Mouse (Mus musculus) lung, embryonic 14.5 days (tissue): ENCODE data around the gene Stoml1. TPM values are rescaled to one million over a fixed set of nuclear protein-coding genes. Genes with fewer than 3 reads are reported as not detected.
A peak's percentile ranks its signal among the peaks of the same experiment; 100 is the strongest.
"Not testable (repeated sequence)": the region's sequence is repeated elsewhere in the genome, so short reads cannot be mapped to it uniquely, and the experiment has no call there.

Source experiments
- ATAC-seq: fragments of 200-750 bp; cut with Nextera tagmentation; 2 replicates; pipeline ENCODE4 v1.8.0; 2017; ENCODE audit warnings: mild to moderate bottlenecking, moderate TSS enrichment, moderate library complexity; ENCODE audit not compliant: insufficient read depth
- DNase-seq: peaks from one replicate; pipeline ENCODE4 v3.0.0-alpha.2; 2015
- H3K27ac ChIP-seq: fragments of 300-500 bp; sonication (generic); 2 replicates; pipeline ENCODE4 v1.5.1; 2014; ENCODE audit warnings: low read depth, mild to moderate bottlenecking, moderate library complexity
- H3K27me3 ChIP-seq: fragments of 300-500 bp; sonication (generic); 2 replicates; pipeline ENCODE4 v1.6.1; 2014; ENCODE audit warnings: low read length, control low read depth; ENCODE audit not compliant: insufficient read depth
- H3K36me3 ChIP-seq: fragments of 300-500 bp; sonication (generic); 2 replicates; pipeline ENCODE4 v1.6.1; 2014; ENCODE audit warnings: control low read depth; ENCODE audit not compliant: insufficient read depth
- H3K4me1 ChIP-seq: fragments of 300-500 bp; sonication (generic); 2 replicates; pipeline ENCODE4 v1.6.1; 2014; ENCODE audit warnings: antibody characterized with exemption, control low read depth; ENCODE audit not compliant: insufficient read depth
- H3K4me2 ChIP-seq: fragments of 300-500 bp; sonication (generic); 2 replicates; pipeline ENCODE4 v1.6.1; 2014; ENCODE audit warnings: mild to moderate bottlenecking
- H3K4me3 ChIP-seq: fragments of 300-500 bp; sonication (generic); 2 replicates; pipeline ENCODE4 v1.5.1; 2014; ENCODE audit warnings: low read depth, low read length
- H3K9ac ChIP-seq: fragments of 300-500 bp; sonication (generic); 2 replicates; pipeline ENCODE4 v1.6.1; 2014
- H3K9me3 ChIP-seq: fragments of 300-500 bp; sonication (generic); 2 replicates; pipeline ENCODE4 v1.6.1; 2016; ENCODE audit warnings: low read depth, low read length, control low read depth
- CTCF ChIP-seq: IDR thresholded peaks from 2 replicates; pipeline ENCODE4 v1.5.1; 2016; ENCODE audit warnings: antibody characterized with exemption, low read depth
- WGBS: fragments of 180-500 bp; shearing (Covaris S2); extraction: QIAGEN DNeasy Blood & Tissue Kit; methylation state at CpG from one replicate; pipeline ENCODE4 v1.1.7; 2014; 5-methylcytosine and 5-hydroxymethylcytosine counted together
- polyA plus RNA-seq: library from polyadenylated mRNA; unstranded; fragments of >200 nt; fragmentation: Nextera tagmentation; extraction: Ambion mirVana; gene quantifications from 2 replicates; pipeline ENCODE4 v1.2.1, GENCODE M21; 2014

Stoml1 gene
- polyA plus RNA-seq, 1 experiment from 2014 or later: 27.1 TPM

GRCm38 (mm10) chr9:58268384-58269313 lies 15.7 kb downstream of the Stoml1 start:
- Histone ChIP-seq H3K36me3 (no peaks in the 10 kb centered on the region), H3K4me3 (no peak overlapping the region), H3K9ac (no peak overlapping the region), H3K27me3 (no peaks in the 10 kb centered on the region), H3K4me2 (no peak overlapping the region), H3K4me1 (no peaks in the 10 kb centered on the region), H3K27ac (no peak overlapping the region), H3K9me3 (no peaks in the 10 kb centered on the region)
- peak; percentile 87 for DNase-seq
- ATAC-seq: no peak
- peak; percentile 75 for TF ChIP-seq CTCF
- 53% methylated on average over 12 of the region's 12 CpGs for WGBS

GRCm38 (mm10) chr9:58270081-58270480 lies 17.1 kb downstream of the Stoml1 start:
- Histone ChIP-seq H3K27me3 (no peaks in the 10 kb centered on the region), H3K27ac (no peak overlapping the region), H3K4me1 (peaks cover 6% of the 10 kb centered on the region; the same call in 1 of the 2 replicates), H3K9me3 (no peaks in the 10 kb centered on the region), H3K36me3 (no peaks in the 10 kb centered on the region), H3K4me2 (no peak overlapping the region), H3K4me3 (no peak overlapping the region), H3K9ac (no peak overlapping the region)
- no peak for ATAC-seq
- no peak for DNase-seq
- TF ChIP-seq CTCF: no peak
- WGBS: 43% methylated on average over 3 of the region's 3 CpGs

DNA sequence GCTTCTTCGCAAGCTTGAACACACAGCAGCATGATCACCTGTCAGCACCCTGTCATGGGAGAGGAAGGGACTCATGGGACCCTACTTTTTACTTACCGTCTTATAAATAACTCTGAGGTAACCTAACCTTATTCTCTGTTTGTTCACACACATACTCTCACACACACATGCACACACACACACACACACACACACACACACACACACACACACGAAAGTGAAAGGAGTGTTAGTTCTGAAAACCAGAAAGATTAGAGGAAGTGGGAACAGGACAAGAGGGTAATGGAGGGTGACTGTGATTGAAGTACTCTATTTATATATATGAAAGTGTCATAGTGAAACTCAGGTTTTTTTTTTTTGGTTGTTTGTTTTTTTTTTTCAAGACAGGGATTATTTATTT lies 18.1 kb downstream of the Stoml1 start:
- Histone ChIP-seq H3K9ac (no peak overlapping the region), H3K9me3 (no peaks in the 10 kb centered on the region), H3K36me3 (no peaks in the 10 kb centered on the region), H3K4me2 (no peak overlapping the region), H3K27me3 (no peaks in the 10 kb centered on the region), H3K27ac (no peak overlapping the region), H3K4me3 (no peak overlapping the region), H3K4me1 (peaks cover 14% of the 10 kb centered on the region)
- DNase-seq (no peak), ATAC-seq (no peak)
- TF ChIP-seq CTCF: no peak
- WGBS: 81% methylated on average over 3 of the region's 3 CpGs

- peaks cover 14% of the 10 kb centered on the region for H3K4me1 ChIP-seq
- not testable (repeated sequence) for H3K36me3 ChIP-seq, H3K9me3 ChIP-seq, DNase-seq, ATAC-seq, H3K27ac ChIP-seq, H3K9ac ChIP-seq, H3K27me3 ChIP-seq, H3K4me3 ChIP-seq, H3K4me2 ChIP-seq
- WGBS: 90% methylated on average over 9 of the region's 9 CpGs
Measured at GRCm38 (mm10) chr9:58271551-58271950, 18.6 kb downstream of the Stoml1 start.

GRCm38 (mm10) chr9:58272068-58272541 lies 19.1 kb downstream of the Stoml1 start:
- ATAC-seq (no peak), DNase-seq (no peak)
- TF ChIP-seq CTCF: no peak
- no peak overlapping the region for H3K4me3 ChIP-seq
- H3K9me3 ChIP-seq: no peaks in the 10 kb centered on the region
- no peak overlapping the region for H3K4me2 ChIP-seq
- H3K27ac ChIP-seq: no peak overlapping the region
- H3K9ac ChIP-seq: no peak overlapping the region
- WGBS: 71% methylated on average over 2 of the region's 2 CpGs
- no peaks in the 10 kb centered on the region for H3K36me3 ChIP-seq
- H3K27me3 ChIP-seq: no peaks in the 10 kb centered on the region
- peaks cover 14% of the 10 kb centered on the region for H3K4me1 ChIP-seq

DNA sequence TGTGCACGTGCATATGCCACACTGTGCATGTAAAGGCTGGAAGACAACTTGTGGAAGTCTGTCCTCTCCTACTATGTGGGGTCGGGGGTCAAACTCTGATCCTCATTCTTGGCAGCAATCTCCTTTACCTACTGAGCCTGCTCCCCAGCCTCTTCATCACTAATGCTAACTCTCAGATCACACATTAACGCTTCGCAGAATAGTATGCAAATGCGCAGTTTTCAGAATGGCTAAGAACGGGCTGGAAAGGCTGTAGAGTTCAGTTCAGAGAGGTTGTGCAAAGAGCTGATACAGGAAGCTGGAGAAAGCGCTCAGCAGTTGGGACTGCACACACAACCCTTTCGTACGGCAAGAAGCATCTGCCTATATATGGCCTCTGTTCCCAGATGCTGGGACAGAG lies 19.9 kb downstream of the Stoml1 start:
- ATAC-seq (no peak), DNase-seq (no peak)
- Histone ChIP-seq H3K36me3 (no peaks in the 10 kb centered on the region), H3K4me3 (no peak overlapping the region), H3K4me1 (peaks cover 14% of the 10 kb centered on the region), H3K9ac (no peak overlapping the region), H3K9me3 (no peaks in the 10 kb centered on the region), H3K4me2 (no peak overlapping the region), H3K27ac (no peak overlapping the region), H3K27me3 (no peaks in the 10 kb centered on the region)
- WGBS: 70% methylated on average over 9 of the region's 9 CpGs
- no peak for TF ChIP-seq CTCF

DNA sequence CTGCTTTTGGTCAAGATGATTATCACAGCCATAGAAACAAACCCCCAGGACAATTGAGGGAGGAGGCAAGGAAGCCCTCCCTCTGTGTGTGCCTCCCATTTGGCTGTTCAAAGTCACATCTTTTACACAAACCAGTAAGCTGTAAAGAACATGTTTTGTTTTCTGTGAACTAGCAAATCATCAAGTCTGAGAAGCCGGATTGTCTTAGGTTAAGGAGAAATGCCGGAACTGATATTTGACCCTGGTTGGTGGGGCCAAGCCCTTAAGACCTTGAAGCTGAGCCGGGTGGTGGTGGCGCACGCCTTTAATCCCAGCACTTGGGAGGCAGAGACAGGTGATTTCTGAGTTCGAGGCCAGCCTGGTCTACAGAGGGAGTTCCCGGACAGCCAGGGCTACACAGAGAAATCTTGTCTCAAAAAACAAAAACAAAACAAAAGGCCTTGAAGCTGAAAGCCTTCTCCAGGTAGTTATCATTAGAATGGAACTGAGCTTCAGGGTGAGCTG lies 21.2 kb downstream of the Stoml1 start:
- Histone ChIP-seq H3K4me3 (no peak overlapping the region), H3K4me1 (peaks cover 14% of the 10 kb centered on the region), H3K27me3 (no peaks in the 10 kb centered on the region), H3K9ac (no peak overlapping the region), H3K4me2 (no peak overlapping the region), H3K36me3 (no peaks in the 10 kb centered on the region), H3K27ac (peak overlapping the region; percentile 77; the same call in 1 of the 2 replicates), H3K9me3 (no peaks in the 10 kb centered on the region)
- ATAC-seq: no peak
- DNase-seq: no peak
- 80% methylated on average over 7 of the region's 7 CpGs for WGBS
- no peak for TF ChIP-seq CTCF
